44 mouse cellular contexts compared by ENCODE assay signal in the genomic region with DNA sequence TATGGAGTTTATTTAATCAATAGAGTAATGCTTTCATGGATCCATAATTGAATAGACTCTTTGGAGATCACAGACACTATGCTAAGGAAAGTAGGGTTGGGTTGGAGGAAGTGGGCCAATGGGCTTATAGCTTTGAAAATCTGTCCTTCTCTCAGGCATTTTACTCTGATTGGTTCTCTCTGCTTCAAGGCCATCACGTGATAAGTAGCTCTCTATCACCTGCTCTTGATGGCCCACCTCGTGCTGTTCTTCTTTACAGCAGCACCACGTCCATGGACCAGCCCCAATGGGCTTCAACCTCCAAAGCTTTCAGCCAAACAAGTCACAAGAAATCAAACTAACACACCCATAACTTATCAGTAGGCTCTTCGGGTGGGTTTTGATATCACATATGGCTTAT. TPM values are rescaled to one million over a fixed set of nuclear protein-coding genes. Genes with fewer than 3 reads are reported as not detected.
"Had no signal": no experiment of that assay in that cellular context is flagged by ENCODE, and none has a peak within 500 bp of the region (broad histone marks: within the 10 kb centered on the region; RNA-seq: fewer than 3 reads in every experiment).

No protein-coding gene starts in this region.

- H3K27ac ChIP-seq: left cerebral cortex, adult 2 months; limb, embryonic 10.5 days; limb, embryonic 12.5 days; limb, embryonic 13.5 days; limb, embryonic 15.5 days; liver, embryonic 13.5 days; liver, embryonic 14.5 days; liver, embryonic 15.5 days; lung, embryonic 15.5 days; macrophage; midbrain, embryonic 10.5 days; midbrain, embryonic 12.5 days; midbrain, embryonic 13.5 days; midbrain, embryonic 15.5 days; neural tube, embryonic 12.5 days had no signal

- ATAC-seq: lung, postnatal 0 days; midbrain, embryonic 13.5 days; midbrain, embryonic 15.5 days; midbrain, embryonic 16.5 days had no signal

- H3K4me3 ChIP-seq: left cerebral cortex, adult 2 months; limb, embryonic 10.5 days; limb, embryonic 12.5 days; limb, embryonic 13.5 days; limb, embryonic 15.5 days; liver, embryonic 13.5 days; liver, embryonic 15.5 days; lung, embryonic 15.5 days; megakaryocyte, embryonic 14.5 days; midbrain, embryonic 10.5 days; midbrain, embryonic 12.5 days; midbrain, embryonic 13.5 days; midbrain, embryonic 15.5 days; myocyte; neural tube, embryonic 12.5 days had no signal

- H3K27me3 ChIP-seq: limb, embryonic 12.5 days; limb, embryonic 13.5 days; liver, embryonic 13.5 days; lung, embryonic 15.5 days; midbrain, embryonic 12.5 days; midbrain, embryonic 13.5 days; midbrain, embryonic 15.5 days; neural tube, embryonic 12.5 days had no signal

- H3K4me1 ChIP-seq: midbrain, embryonic 12.5 days; midbrain, embryonic 15.5 days; neural tube, embryonic 12.5 days had no signal

- DNase-seq: left cerebral cortex, postnatal 4 days; liver, embryonic 13.5 days; lung, adult 18-20 months; lung, adult 2 months; lung, embryonic 14.5 days; lung, postnatal 10 days; lung, postnatal 14 days; lung, postnatal 36 days; lung, postnatal 4 days; midbrain, embryonic 14.5 days had no signal

- H3K9ac ChIP-seq: limb, embryonic 12.5 days; limb, embryonic 13.5 days; limb, embryonic 15.5 days; liver, embryonic 13.5 days; liver, embryonic 14.5 days; liver, embryonic 15.5 days; lung, embryonic 14.5 days; lung, embryonic 15.5 days; midbrain, embryonic 12.5 days; midbrain, embryonic 13.5 days; midbrain, embryonic 15.5 days; neural tube, embryonic 12.5 days had no signal

- H3K4me2 ChIP-seq: limb, embryonic 12.5 days; limb, embryonic 13.5 days; limb, embryonic 15.5 days; liver, embryonic 11.5 days; liver, embryonic 13.5 days; liver, embryonic 15.5 days; lung, embryonic 14.5 days; lung, embryonic 15.5 days; midbrain, embryonic 11.5 days; midbrain, embryonic 12.5 days; midbrain, embryonic 13.5 days; midbrain, embryonic 15.5 days; neural tube, embryonic 12.5 days had no signal

- H3K9me3 ChIP-seq: limb, embryonic 10.5 days; limb, embryonic 12.5 days; limb, embryonic 13.5 days; limb, embryonic 15.5 days; liver, embryonic 13.5 days; liver, embryonic 15.5 days; lung, embryonic 15.5 days; megakaryocyte, embryonic 14.5 days; midbrain, embryonic 10.5 days; midbrain, embryonic 12.5 days; midbrain, embryonic 13.5 days; midbrain, embryonic 15.5 days; neural tube, embryonic 12.5 days had no signal

- H3K36me3 ChIP-seq: limb, embryonic 10.5 days; limb, embryonic 12.5 days; limb, embryonic 13.5 days; limb, embryonic 15.5 days; liver, embryonic 13.5 days; liver, embryonic 15.5 days; lung, embryonic 15.5 days; midbrain, embryonic 10.5 days; midbrain, embryonic 12.5 days; midbrain, embryonic 13.5 days; midbrain, embryonic 15.5 days; neural tube, embryonic 12.5 days had no signal

RNA-seq across cellular contexts. Expression of gene Pon1, which starts 3.0 kb away (rescaled TPM):
- total RNA-seq: left cerebral cortex, adult 18-20 months; left cerebral cortex, adult 2 months; left cerebral cortex, adult 8-10 months; left cerebral cortex, postnatal 10 days; left cerebral cortex, postnatal 14 days; left cerebral cortex, postnatal 25 days; left cerebral cortex, postnatal 36 days; left cerebral cortex, postnatal 4 days; megakaryocyte progenitor cell, adult 5-6 weeks; megakaryocyte, adult 5-6 weeks; megakaryocyte-erythroid progenitor cell, adult 5-6 weeks; monocyte, adult 5-6 weeks had no signal
- polyA plus RNA-seq: limb, embryonic 10.5 days; limb, embryonic 11.5 days; limb, embryonic 12.5 days; limb, embryonic 13.5 days; limb, embryonic 14.5 days; lung, embryonic 14.5 days; lung, embryonic 15.5 days; macrophage; midbrain, embryonic 10.5 days; midbrain, embryonic 12.5 days; midbrain, embryonic 14.5 days; midbrain, postnatal 0 days; myocyte; neural tube, embryonic 11.5 days; neural tube, embryonic 12.5 days had no signal
